Comparison of ENCODE assay signal across 16 mouse cellular contexts in the genomic region with DNA sequence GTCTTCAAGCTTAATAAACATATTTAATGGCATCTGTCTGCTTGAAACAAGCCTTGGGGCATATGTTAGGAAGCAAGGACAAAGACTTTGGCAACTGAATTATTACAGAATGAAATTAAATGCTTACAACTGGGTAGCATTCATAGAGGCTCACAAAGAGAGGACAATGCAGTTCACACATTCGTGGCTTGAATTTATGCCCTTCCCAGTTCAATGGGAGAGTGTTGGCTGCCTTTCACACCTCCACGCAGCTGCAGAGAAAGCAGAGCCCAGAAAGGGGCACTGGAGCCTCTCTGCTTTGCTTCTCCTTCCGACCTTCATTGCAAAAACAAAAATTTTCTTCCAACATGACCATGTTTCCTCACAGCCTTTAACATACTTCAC.
DNase-seq lines count a peak whose midpoint lies in the region; ATAC-seq and TF ChIP-seq lines count a peak whose summit lies in the region.
"Had no signal": no experiment of that assay in that cellular context is flagged by ENCODE, and none has a peak within 500 bp of the region (broad histone marks: within the 10 kb centered on the region; RNA-seq: fewer than 3 reads in every experiment).

No protein-coding gene starts in this region.

- no peaks in the 10 kb centered on the region for H3K27me3 ChIP-seq in midbrain, embryonic 12.5 days
- H3K27me3 ChIP-seq: heart, embryonic 15.5 days; liver, embryonic 13.5 days had no signal

- H3K4me2 ChIP-seq in midbrain, embryonic 12.5 days (replicated peaks): no peak overlapping the region
- H3K4me2 ChIP-seq: heart, embryonic 15.5 days; liver, embryonic 13.5 days had no signal

- no peak for TF ChIP-seq CTCF in gastrocnemius, adult 2 months (IDR thresholded peaks at IDR 0.05)

- WGBS in midbrain, embryonic 12.5 days: 29% methylated on average over 3 of the region's 3 CpGs

- peak; percentile 34 for DNase-seq in embryo, embryonic 11 days
- DNase-seq in embryo, embryonic 9.5 days (ENCODE audit: extremely low spot score): no peak
- peak; percentile 8 for DNase-seq in right cerebral cortex, postnatal 4 days
- no peak for DNase-seq in right cerebral cortex, adult 2 months (ENCODE audit: low spot score in 2 of 2)
- DNase-seq in c-Kit-positive CD71-positive TER-119-positive erythroid progenitor cells, embryonic 14.5 days (ENCODE audit: low spot score): no peak
- DNase-seq in liver: no peak
- DNase-seq in gastrocnemius, adult 2 months: no peak
- DNase-seq: adrenal gland, postnatal 14 days; gastrocnemius, postnatal 25 days; kidney, postnatal 36 days; liver, embryonic 13.5 days; lung, postnatal 14 days; retina, postnatal 1 day; thymus, adult 2 months had no signal

- H3K27ac ChIP-seq in midbrain, embryonic 12.5 days (replicated peaks): no peak overlapping the region
- H3K27ac ChIP-seq in gastrocnemius, adult 2 months: no peak overlapping the region
- H3K27ac ChIP-seq: heart, embryonic 15.5 days; liver, embryonic 13.5 days had no signal

- no peak overlapping the region for H3K4me3 ChIP-seq in midbrain, embryonic 12.5 days
- no peak overlapping the region for H3K4me3 ChIP-seq in gastrocnemius, adult 2 months
- H3K4me3 ChIP-seq: heart, embryonic 15.5 days; liver, embryonic 13.5 days had no signal

- no peaks in the 10 kb centered on the region for H3K9me3 ChIP-seq in midbrain, embryonic 12.5 days
- H3K9me3 ChIP-seq: heart, embryonic 15.5 days; liver, embryonic 13.5 days had no signal

- H3K4me1 ChIP-seq in midbrain, embryonic 12.5 days: peaks cover 10% of the 10 kb centered on the region
- H3K4me1 ChIP-seq: heart, embryonic 15.5 days; liver, embryonic 13.5 days had no signal

- H3K9ac ChIP-seq in midbrain, embryonic 12.5 days (replicated peaks): no peak overlapping the region
- H3K9ac ChIP-seq: heart, embryonic 15.5 days; liver, embryonic 13.5 days had no signal

- H3K36me3 ChIP-seq in midbrain, embryonic 12.5 days: no peaks in the 10 kb centered on the region
- H3K36me3 ChIP-seq: heart, embryonic 15.5 days; liver, embryonic 13.5 days had no signal

- intact Hi-C loops in gastrocnemius, adult 2 months (cut with DNase I): no loop called here

- peak; percentile 38; the same call in 1 of the 2 replicates for ATAC-seq in midbrain, embryonic 12.5 days (ENCODE audit: low FRiP score, low read depth)

Comparison
In these comparisons a context has a peak if more than half of its experiments do, and no peak if none do; other contexts are left out.
1. DNase-seq: peak in embryo, embryonic 11 days (single experiment) and right cerebral cortex, postnatal 4 days (single experiment); none in embryo, embryonic 9.5 days (single experiment), right cerebral cortex, adult 2 months (0 of 2), c-Kit-positive CD71-positive TER-119-positive erythroid progenitor cells, embryonic 14.5 days (single experiment), liver (single experiment) and gastrocnemius, adult 2 months (single experiment).